Mouse (Mus musculus) megakaryocyte, embryonic 14.5 days (primary cell): ENCODE measurements around the gene Prlr.

Experiments
- FLI1 ChIP-seq: IDR thresholded peaks from 2 replicates; pipeline ENCODE4 v1.6.1; 2012; ENCODE audit warnings: low read length, inconsistent platforms, mixed read lengths
- GATA1 ChIP-seq: IDR thresholded peaks from 3 replicates; pipeline ENCODE4 v1.6.1; 2012; ENCODE audit warnings: mixed read lengths, low read length, inconsistent platforms, borderline replicate concordance

DNA sequence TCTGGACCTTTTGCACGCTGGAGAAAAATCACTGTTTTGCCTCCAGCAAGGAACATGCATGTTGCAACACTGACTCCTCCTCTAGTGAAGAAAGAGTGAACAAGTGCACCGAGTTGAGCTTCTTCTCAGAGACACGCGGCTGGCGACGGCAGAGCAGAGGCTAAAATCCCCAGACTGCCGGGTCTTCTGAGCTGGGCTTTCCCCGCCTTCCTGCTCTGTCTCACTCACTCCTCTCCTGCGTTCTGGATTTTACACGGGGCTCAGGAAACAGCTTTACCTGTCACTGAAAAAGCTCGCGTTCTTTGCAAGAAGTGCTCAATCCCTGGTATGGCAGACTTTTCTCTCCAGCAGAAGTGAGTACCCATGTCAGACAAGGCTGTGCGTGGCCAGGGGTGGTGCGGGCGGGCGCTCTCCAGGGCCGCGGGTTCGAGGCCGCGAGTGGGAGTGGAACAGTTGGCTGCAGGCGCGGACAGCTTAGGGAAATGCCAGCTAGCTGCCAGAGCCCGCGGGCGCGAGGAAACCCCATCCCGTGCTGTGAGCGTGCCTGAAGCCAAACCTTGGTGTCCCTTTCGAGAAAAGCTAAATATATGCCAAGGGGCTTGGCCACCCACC is 587 bp downstream of the Prlr start:
- TF ChIP-seq GATA1 (no peak), FLI1 (no peak)
